Mouse (Mus musculus): ENCODE data around the gene Rgl1.

The Rgl1 gene

GRCm38 (mm10) chr1:152511237-152511636 is 254.9 kb downstream of the Rgl1 start:
- no peak for DNase-seq (ENCODE audit: low spot score)

- DNase-seq (ENCODE audit: low spot score) = no peak
These were observed 257.5 kb downstream of the Rgl1 start for GRCm38 (mm10) chr1:152508481-152509220.

- no peak for DNase-seq (ENCODE audit: low spot score)
These were observed 259.4 kb downstream of the Rgl1 start for GRCm38 (mm10) chr1:152506726-152507125.

GRCm38 (mm10) chr1:152506175-152506574 is 260.0 kb downstream of the Rgl1 start:
- DNase-seq (ENCODE audit: low spot score) = no peak

GRCm38 (mm10) chr1:152499802-152500201 is 266.3 kb downstream of the Rgl1 start:
- no peak for DNase-seq (ENCODE audit: low spot score)

- no peak for DNase-seq (ENCODE audit: low spot score)
These were observed 268.6 kb downstream of the Rgl1 start for GRCm38 (mm10) chr1:152497581-152497980.

- no peak for DNase-seq (ENCODE audit: low spot score)
These were observed 269.3 kb downstream of the Rgl1 start for GRCm38 (mm10) chr1:152496831-152497230.

GRCm38 (mm10) chr1:152492258-152492657 is 273.9 kb downstream of the Rgl1 start:
- no peak for DNase-seq (ENCODE audit: low spot score)

- DNase-seq (ENCODE audit: low spot score) = no peak
These were observed 275.3 kb downstream of the Rgl1 start for GRCm38 (mm10) chr1:152490842-152491241.

- no peak for DNase-seq (ENCODE audit: low spot score)
These were observed 290.0 kb downstream of the Rgl1 start for GRCm38 (mm10) chr1:152476126-152476525.

GRCm38 (mm10) chr1:152468443-152468842 is 297.7 kb downstream of the Rgl1 start:
- peak; percentile 17 for DNase-seq (ENCODE audit: low spot score)
